Mouse (Mus musculus) R1 (cell line): Measurements from ENCODE around the gene Chst5.
"Not testable (repeated sequence)": the region's sequence is repeated elsewhere in the genome, so short reads cannot be mapped to it uniquely, and the experiment has no call there.

ENCODE experiments used
- DNase-seq: peaks from one replicate; pipeline ENCODE4 v3.0.0-alpha.2; 2018; ENCODE audit warnings: low read depth, low spot score

Chst5 gene

DNA sequence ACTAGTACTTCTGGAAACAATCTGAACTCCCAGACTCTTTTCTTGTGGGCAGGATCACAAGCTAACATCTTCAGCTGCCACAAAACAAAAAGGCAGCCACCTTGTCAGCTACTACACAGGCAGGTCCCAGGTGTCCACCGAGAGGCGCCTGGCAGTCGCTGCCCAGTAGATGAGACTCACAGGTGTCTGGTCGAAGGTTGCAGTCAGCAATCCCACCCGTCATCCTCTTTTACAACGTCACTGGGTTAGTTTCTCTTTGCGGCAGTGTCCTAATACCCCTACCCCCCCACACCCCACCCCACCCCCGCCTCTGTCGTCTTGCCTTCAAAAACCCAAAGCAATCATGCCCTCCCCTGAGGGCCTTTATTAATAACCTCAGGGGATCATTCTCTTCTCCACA lies 34.5 kb downstream of the Chst5 start:
- no peak for DNase-seq

GRCm38 (mm10) chr8:111871278-111871677 lies 39.0 kb downstream of the Chst5 start:
- no peak for DNase-seq

- DNase-seq, result no peak
Observed at GRCm38 (mm10) chr8:111870379-111870778, 39.9 kb downstream of the Chst5 start.

DNA sequence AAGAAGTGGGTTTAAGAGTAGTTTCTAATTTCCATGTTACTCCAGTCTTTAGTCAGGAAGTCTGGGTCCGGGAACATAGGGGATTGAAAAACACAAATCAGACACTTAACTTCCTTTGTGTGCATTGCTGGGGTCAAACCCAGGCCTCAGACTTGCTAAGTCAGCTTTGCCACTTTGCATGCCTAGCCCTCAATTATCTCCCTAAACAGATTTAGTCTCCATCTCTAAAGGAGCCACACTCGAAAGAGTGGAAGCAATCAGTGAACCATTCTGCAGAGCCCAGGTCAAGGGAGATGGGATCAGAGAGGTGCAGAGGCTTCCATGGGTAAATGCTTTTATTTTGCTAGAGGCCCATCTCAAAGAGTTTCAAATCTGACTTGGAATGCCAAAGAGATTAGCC lies 41.6 kb downstream of the Chst5 start:
- DNase-seq, result peak; percentile 70

- DNase-seq, result peak; percentile 78
Observed at GRCm38 (mm10) chr8:111865857-111866256, 44.4 kb downstream of the Chst5 start.

DNA sequence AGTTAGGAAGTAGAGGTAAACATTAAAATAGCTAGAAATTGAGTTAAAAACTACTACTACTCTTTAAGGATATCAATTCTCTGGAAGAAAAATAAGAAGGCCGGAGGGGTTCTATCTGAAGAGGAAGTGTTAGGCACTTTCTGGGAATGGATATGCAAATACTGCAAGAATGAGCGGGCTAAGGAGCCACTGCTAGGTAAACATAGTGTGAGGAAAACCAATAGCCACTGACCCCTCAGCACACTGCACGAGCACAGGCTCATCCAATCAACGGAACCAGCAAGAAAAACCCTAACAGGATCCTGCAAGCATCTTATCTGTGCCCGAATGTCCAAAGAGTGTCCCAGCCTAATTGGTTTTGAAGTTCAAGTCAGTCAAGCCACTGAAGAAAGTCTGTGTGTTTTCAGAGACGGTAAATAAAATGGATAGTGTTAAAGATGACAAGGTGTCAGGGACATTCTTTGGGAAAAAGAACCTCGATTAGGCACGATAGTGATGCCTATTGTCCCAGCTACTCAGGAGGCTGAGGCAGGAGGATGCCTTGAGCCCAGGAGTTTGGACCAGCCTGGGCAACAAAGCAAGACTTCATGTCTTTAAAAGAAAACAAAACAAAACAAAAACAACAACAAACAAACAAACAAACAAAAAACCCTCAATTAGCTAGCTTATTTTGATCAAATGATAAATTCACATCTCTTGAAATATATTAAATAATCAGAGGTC lies 45.0 kb downstream of the Chst5 start:
- no peak for DNase-seq

- DNase-seq, result no peak
Observed at GRCm38 (mm10) chr8:111864648-111865047, 45.6 kb downstream of the Chst5 start.

DNA sequence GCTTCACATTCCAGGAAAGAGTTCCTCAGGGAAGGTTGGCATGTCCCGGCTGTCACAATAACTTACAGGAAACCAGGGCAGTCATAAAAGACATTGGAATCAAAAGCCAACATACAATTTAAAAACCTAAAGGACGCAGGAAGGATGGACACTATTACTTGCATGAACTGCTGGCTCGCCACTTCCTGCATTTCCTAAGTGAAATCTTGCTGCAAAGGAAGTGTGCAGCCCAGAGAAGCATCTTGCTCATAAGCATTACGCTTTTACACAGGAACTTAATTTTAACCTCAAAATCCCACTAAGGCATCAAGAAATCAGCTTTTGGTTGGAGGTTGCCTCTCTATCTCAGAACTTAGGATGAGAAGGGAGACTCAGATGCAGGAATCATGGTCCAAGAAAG lies 47.0 kb downstream of the Chst5 start:
- DNase-seq, result no peak

DNA sequence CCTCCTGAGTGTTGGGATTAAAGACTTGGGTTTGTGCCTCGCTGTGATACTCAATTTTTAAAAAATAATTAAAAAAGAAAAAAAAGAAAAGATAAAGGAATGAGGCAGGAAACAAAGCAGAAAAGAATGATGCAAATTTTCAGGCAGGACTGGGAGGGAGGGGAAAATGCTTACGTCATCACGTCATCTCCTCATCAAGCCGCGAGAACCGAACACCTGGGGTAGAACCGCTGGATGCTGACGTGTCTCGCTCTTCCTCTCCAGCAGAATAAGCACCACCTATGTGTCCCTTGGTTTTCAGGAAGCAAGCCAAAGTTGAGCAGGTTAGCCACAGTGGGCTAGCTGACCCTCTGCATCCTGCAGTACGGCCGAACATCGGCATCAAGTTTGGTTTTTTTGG lies 54.3 kb downstream of the Chst5 start:
- DNase-seq, result peak; percentile 90

DNA sequence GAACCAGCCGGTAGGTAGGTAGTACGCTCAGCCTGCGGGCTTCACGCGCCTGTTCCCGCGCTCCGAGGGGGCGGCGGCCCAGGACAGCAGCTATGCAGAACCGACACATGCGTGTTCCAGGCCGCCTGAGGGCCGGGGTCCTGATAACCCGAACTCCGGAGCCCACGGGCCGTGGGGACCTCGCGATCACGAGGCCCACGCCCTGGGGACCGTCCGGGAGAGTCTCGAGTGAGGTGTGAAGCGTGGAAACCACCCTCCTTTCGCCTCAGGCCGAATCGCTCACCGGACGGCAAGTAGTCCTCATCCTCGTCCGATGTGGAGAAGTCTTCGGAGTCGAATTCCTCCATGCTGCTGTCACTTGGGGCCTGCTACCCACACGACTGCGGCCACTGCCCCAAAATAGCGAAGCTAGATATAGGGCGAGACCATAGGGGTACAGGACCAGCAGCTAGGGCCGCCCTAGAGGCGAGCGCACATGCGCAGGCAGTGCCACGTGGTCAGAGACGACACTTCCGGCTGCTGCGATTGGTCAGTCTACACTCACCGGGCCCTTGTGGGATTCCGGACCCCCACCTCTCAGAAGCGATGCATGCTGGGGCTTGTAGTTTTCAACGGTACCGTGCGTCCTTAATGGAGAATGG lies 56.3 kb downstream of the Chst5 start, which contains the start of gene Cfdp1:
TSS of gene Cfdp1 (minus strand) at position 431 of the 641 bp plus-strand sequence.
- DNase-seq, result peak; percentile 98

GRCm38 (mm10) chr8:111853219-111853618 lies 57.0 kb downstream of the Chst5 start:
- DNase-seq, result not testable (repeated sequence)

DNA sequence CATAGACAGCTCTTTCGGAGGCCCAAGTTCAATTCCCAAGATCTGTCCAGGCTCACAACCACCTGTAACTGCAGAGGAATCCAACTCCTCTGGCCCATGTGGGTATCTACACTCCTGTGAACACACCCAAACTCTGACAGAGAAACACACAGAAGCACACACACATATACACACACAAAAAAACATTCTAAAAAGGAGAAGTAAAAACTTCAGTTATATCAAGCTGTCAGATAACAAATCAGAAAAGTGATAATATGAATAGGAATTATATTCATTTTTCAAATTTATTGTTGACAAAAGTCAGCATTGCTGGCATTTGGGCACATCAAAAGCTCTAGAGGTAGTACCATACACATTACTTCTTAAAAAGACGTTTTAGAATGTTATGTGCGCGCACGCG lies 63.5 kb downstream of the Chst5 start:
- DNase-seq, result no peak
